Mouse (Mus musculus): Measurements from ENCODE around the gene Chd6. TPM values are rescaled to one million over a fixed set of nuclear protein-coding genes. Genes with fewer than 3 reads are reported as not detected.
A peak's percentile ranks its signal among the peaks of the same experiment; 100 is the strongest.

Gene Chd6
- polyA plus RNA-seq, 1 experiment from 2014 or later = 39.4 TPM

DNA sequence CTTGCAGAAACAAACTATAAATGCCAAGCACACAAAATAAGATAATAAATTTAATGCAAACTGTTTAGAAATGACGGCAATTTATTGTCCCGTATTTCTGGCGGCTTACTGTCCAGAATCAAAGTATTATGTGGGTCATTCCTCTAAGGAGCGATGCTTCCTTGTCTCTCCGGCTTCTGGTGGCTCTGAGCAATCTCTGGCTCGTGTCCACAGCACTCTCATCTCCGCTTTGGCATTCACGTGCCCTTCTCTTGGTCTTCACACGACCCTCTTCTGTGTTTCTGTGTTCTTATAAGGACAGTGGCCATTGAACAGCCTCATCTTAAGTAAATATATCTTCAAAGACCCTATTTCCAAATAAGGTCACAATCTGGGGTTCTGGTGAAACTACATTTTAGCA lies 194.2 kb downstream of the Chd6 start:
- Histone ChIP-seq H3K9me3 (ENCODE audit: control insufficient read depth, low read length) (no peaks in the 10 kb centered on the region), H3K27me3 (ENCODE audit: control insufficient read depth, insufficient read depth, low read length) (peaks cover 12% of the 10 kb centered on the region; the same call in 1 of the 2 replicates), H3K9ac (ENCODE audit: low read length) (no peak overlapping the region), H3K4me3 (ENCODE audit: low read depth, low read length) (no peak overlapping the region), H3K4me1 (ENCODE audit: control insufficient read depth, insufficient read depth, low read length) (peaks cover 17% of the 10 kb centered on the region), H3K36me3 (ENCODE audit: control insufficient read depth, insufficient read depth, low read length) (no peaks in the 10 kb centered on the region), H3K27ac (replicated peaks; ENCODE audit: low read depth, low read length) (no peak overlapping the region), H3K4me2 (ENCODE audit: low read depth, severe bottlenecking) (no peak overlapping the region)
- DNase-seq (ENCODE audit: low spot score) (no peak), ATAC-seq (ENCODE audit: insufficient number of reproducible peaks, low FRiP score, low TSS enrichment, low read depth) (no peak)
- WGBS = 78% methylated on average over 9 of the region's 9 CpGs

GRCm38 (mm10) chr2:160912231-160912671 lies 196.6 kb downstream of the Chd6 start, which contains the start of gene Emilin3:
Emilin3 (minus strand) TSS chr2:160912328.
- peak; percentile 69 for ATAC-seq (ENCODE audit: insufficient number of reproducible peaks, low FRiP score, low TSS enrichment, low read depth)
- Histone ChIP-seq H3K27ac (replicated peaks; ENCODE audit: low read depth, low read length) (no peak within 1 kb of the TSS), H3K9me3 (ENCODE audit: control insufficient read depth, low read length) (no peaks in the 10 kb centered on the region), H3K36me3 (ENCODE audit: control insufficient read depth, insufficient read depth, low read length) (no peaks in the 10 kb centered on the region), H3K4me2 (ENCODE audit: low read depth, severe bottlenecking) (peak within 1 kb of the TSS; percentile 87), H3K9ac (ENCODE audit: low read length) (peak within 1 kb of the TSS; percentile 65), H3K4me1 (ENCODE audit: control insufficient read depth, insufficient read depth, low read length) (peaks cover 17% of the 10 kb centered on the region), H3K4me3 (ENCODE audit: low read depth, low read length) (peak within 1 kb of the TSS; percentile 62), H3K27me3 (ENCODE audit: control insufficient read depth, insufficient read depth, low read length) (peaks cover 15% of the 10 kb centered on the region; the same call in 1 of the 2 replicates)
- under 1% methylated on average over 33 of the region's 46 CpGs for WGBS
- peak; percentile 78 for DNase-seq (ENCODE audit: low spot score)

- Histone ChIP-seq H3K27me3 (ENCODE audit: control insufficient read depth, insufficient read depth, low read length) (peaks cover 15% of the 10 kb centered on the region; the same call in 1 of the 2 replicates), H3K9me3 (ENCODE audit: control insufficient read depth, low read length) (no peaks in the 10 kb centered on the region), H3K9ac (ENCODE audit: low read length) (peak overlapping the region; percentile 65), H3K4me3 (ENCODE audit: low read depth, low read length) (peak overlapping the region; percentile 62), H3K27ac (replicated peaks; ENCODE audit: low read depth, low read length) (no peak overlapping the region), H3K36me3 (ENCODE audit: control insufficient read depth, insufficient read depth, low read length) (no peaks in the 10 kb centered on the region), H3K4me1 (ENCODE audit: control insufficient read depth, insufficient read depth, low read length) (peaks cover 17% of the 10 kb centered on the region), H3K4me2 (ENCODE audit: low read depth, severe bottlenecking) (peak overlapping the region; percentile 87)
- under 1% methylated on average over 61 of the region's 64 CpGs for WGBS
- ATAC-seq (ENCODE audit: insufficient number of reproducible peaks, low FRiP score, low TSS enrichment, low read depth) = peak; percentile 61
- peak; percentile 64 for DNase-seq (ENCODE audit: low spot score)
Observed at GRCm38 (mm10) chr2:160911558-160912201, 197.2 kb downstream of the Chd6 start.

GRCm38 (mm10) chr2:160910633-160911032 lies 198.2 kb downstream of the Chd6 start:
- Histone ChIP-seq H3K9ac (ENCODE audit: low read length) (no peak overlapping the region), H3K27ac (replicated peaks; ENCODE audit: low read depth, low read length) (no peak overlapping the region), H3K27me3 (ENCODE audit: control insufficient read depth, insufficient read depth, low read length) (peaks cover 15% of the 10 kb centered on the region; the same call in 1 of the 2 replicates), H3K9me3 (ENCODE audit: control insufficient read depth, low read length) (no peaks in the 10 kb centered on the region), H3K4me1 (ENCODE audit: control insufficient read depth, insufficient read depth, low read length) (peaks cover 15% of the 10 kb centered on the region), H3K36me3 (ENCODE audit: control insufficient read depth, insufficient read depth, low read length) (no peaks in the 10 kb centered on the region), H3K4me3 (ENCODE audit: low read depth, low read length) (no peak overlapping the region), H3K4me2 (ENCODE audit: low read depth, severe bottlenecking) (no peak overlapping the region)
- ATAC-seq (ENCODE audit: insufficient number of reproducible peaks, low FRiP score, low TSS enrichment, low read depth) (no peak), DNase-seq (ENCODE audit: low spot score) (no peak)
- WGBS = 89% methylated on average over 5 of the region's 5 CpGs

GRCm38 (mm10) chr2:160908607-160909006 lies 200.3 kb downstream of the Chd6 start:
- Histone ChIP-seq H3K4me1 (ENCODE audit: control insufficient read depth, insufficient read depth, low read length) (peaks cover 12% of the 10 kb centered on the region; the same call in 1 of the 2 replicates), H3K4me2 (ENCODE audit: low read depth, severe bottlenecking) (no peak overlapping the region), H3K4me3 (ENCODE audit: low read depth, low read length) (no peak overlapping the region), H3K9ac (ENCODE audit: low read length) (no peak overlapping the region), H3K9me3 (ENCODE audit: control insufficient read depth, low read length) (no peaks in the 10 kb centered on the region), H3K27me3 (ENCODE audit: control insufficient read depth, insufficient read depth, low read length) (peaks cover 15% of the 10 kb centered on the region; the same call in 1 of the 2 replicates), H3K27ac (replicated peaks; ENCODE audit: low read depth, low read length) (no peak overlapping the region), H3K36me3 (ENCODE audit: control insufficient read depth, insufficient read depth, low read length) (no peaks in the 10 kb centered on the region)
- 58% methylated on average over 18 of the region's 18 CpGs for WGBS
- DNase-seq (ENCODE audit: low spot score) (no peak), ATAC-seq (ENCODE audit: insufficient number of reproducible peaks, low FRiP score, low TSS enrichment, low read depth) (no peak)

DNA sequence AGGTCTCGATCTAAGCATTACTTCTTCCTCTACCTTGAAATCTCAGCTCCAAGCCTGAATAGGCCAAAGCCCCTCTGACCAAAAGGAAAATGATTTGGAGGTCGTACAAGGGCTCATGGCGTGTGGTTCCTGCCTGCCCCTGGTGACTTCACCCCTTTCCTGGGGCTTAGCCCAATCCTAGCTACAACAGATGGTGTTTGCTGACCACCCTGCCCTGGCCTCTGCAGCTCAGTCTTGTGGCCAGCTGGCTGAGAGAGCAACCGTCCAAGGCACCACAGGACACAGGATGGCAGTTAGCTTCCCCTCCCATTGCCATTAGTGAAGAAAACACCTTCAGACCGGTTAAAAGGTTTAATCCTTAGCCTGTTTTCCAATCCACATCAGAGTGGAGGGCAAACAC lies 202.8 kb downstream of the Chd6 start:
- Histone ChIP-seq H3K27ac (replicated peaks; ENCODE audit: low read depth, low read length) (no peak overlapping the region), H3K4me1 (ENCODE audit: control insufficient read depth, insufficient read depth, low read length) (no peaks in the 10 kb centered on the region), H3K9ac (ENCODE audit: low read length) (no peak overlapping the region), H3K9me3 (ENCODE audit: control insufficient read depth, low read length) (no peaks in the 10 kb centered on the region), H3K4me3 (ENCODE audit: low read depth, low read length) (no peak overlapping the region), H3K27me3 (ENCODE audit: control insufficient read depth, insufficient read depth, low read length) (peaks cover 9% of the 10 kb centered on the region; the same call in 1 of the 2 replicates), H3K36me3 (ENCODE audit: control insufficient read depth, insufficient read depth, low read length) (no peaks in the 10 kb centered on the region), H3K4me2 (ENCODE audit: low read depth, severe bottlenecking) (no peak overlapping the region)
- 72% methylated on average over 5 of the region's 5 CpGs for WGBS
- ATAC-seq (ENCODE audit: insufficient number of reproducible peaks, low FRiP score, low TSS enrichment, low read depth) (no peak), DNase-seq (ENCODE audit: low spot score) (no peak)

DNA sequence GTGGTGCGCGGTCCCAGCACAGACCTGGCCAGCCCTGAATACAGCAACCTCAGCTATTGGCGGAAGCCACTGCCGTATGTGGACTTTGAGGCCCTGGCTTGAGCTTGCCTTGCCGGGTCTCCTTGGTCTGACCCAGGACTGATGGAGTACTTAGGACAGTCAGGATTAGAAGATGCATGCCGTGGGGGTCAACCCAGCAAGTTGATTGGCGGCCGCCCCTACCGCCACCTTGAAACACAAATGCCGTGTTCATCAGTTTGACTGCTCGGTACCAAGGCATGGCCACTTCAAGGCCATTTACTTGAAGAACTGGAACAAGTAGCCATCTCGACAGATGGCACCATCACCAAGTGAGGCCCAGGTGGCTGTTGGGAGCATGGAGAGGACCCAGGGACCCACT lies 203.6 kb downstream of the Chd6 start:
- H3K9me3 ChIP-seq (ENCODE audit: control insufficient read depth, low read length) = no peaks in the 10 kb centered on the region
- DNase-seq (ENCODE audit: low spot score) = no peak
- H3K4me2 ChIP-seq (ENCODE audit: low read depth, severe bottlenecking) = no peak overlapping the region
- H3K4me1 ChIP-seq (ENCODE audit: control insufficient read depth, insufficient read depth, low read length) = no peaks in the 10 kb centered on the region
- no peak for ATAC-seq (ENCODE audit: insufficient number of reproducible peaks, low FRiP score, low TSS enrichment, low read depth)
- no peaks in the 10 kb centered on the region for H3K36me3 ChIP-seq (ENCODE audit: control insufficient read depth, insufficient read depth, low read length)
- H3K27ac ChIP-seq (replicated peaks; ENCODE audit: low read depth, low read length) = no peak overlapping the region
- no peak overlapping the region for H3K9ac ChIP-seq (ENCODE audit: low read length)
- no peak overlapping the region for H3K4me3 ChIP-seq (ENCODE audit: low read depth, low read length)
- 98% methylated on average over 12 of the region's 12 CpGs for WGBS
- peaks cover 6% of the 10 kb centered on the region; the same call in 1 of the 2 replicates for H3K27me3 ChIP-seq (ENCODE audit: control insufficient read depth, insufficient read depth, low read length)

- H3K4me2 ChIP-seq (ENCODE audit: low read depth, severe bottlenecking) = no peak overlapping the region
- no peak overlapping the region for H3K9ac ChIP-seq (ENCODE audit: low read length)
- no peaks in the 10 kb centered on the region for H3K4me1 ChIP-seq (ENCODE audit: control insufficient read depth, insufficient read depth, low read length)
- no peaks in the 10 kb centered on the region for H3K9me3 ChIP-seq (ENCODE audit: control insufficient read depth, low read length)
- H3K36me3 ChIP-seq (ENCODE audit: control insufficient read depth, insufficient read depth, low read length) = no peaks in the 10 kb centered on the region
- H3K27ac ChIP-seq (replicated peaks; ENCODE audit: low read depth, low read length) = no peak overlapping the region
- WGBS = 80% methylated on average over 7 of the region's 7 CpGs
- H3K4me3 ChIP-seq (ENCODE audit: low read depth, low read length) = no peak overlapping the region
- ATAC-seq (ENCODE audit: insufficient number of reproducible peaks, low FRiP score, low TSS enrichment, low read depth) = no peak
- no peak for DNase-seq (ENCODE audit: low spot score)
- H3K27me3 ChIP-seq (ENCODE audit: control insufficient read depth, insufficient read depth, low read length) = no peaks in the 10 kb centered on the region
Observed at GRCm38 (mm10) chr2:160901656-160902412, 207.0 kb downstream of the Chd6 start.
